Mouse (Mus musculus): Measurements from ENCODE around the gene Vdac2. TPM values are rescaled to one million over a fixed set of nuclear protein-coding genes. Genes with fewer than 3 reads are reported as not detected.
A peak's percentile ranks its signal among the peaks of the same experiment; 100 is the strongest.

Gene Vdac2
- polyA plus RNA-seq, 1 experiment from 2014 or later, result 301 TPM

- H3K4me1 ChIP-seq, result peaks cover 77% of the 10 kb centered on the region
- H3K4me3 ChIP-seq, result no peak overlapping the region
- H3K27me3 ChIP-seq (ENCODE audit: low read depth, poor library complexity, severe bottlenecking), result peaks cover 27% of the 10 kb centered on the region
- peak; percentile 38 for DNase-seq (ENCODE audit: low spot score)
- no peaks in the 10 kb centered on the region for H3K9me3 ChIP-seq (replicated peaks)
- 85% methylated on average over 13 of the region's 13 CpGs for WGBS
- H3K27ac ChIP-seq, result peak overlapping the region; percentile 59; the same call in 1 of the 2 replicates
- H3K36me3 ChIP-seq, result peaks cover 23% of the 10 kb centered on the region
These were observed 24.7 kb downstream of the Vdac2 start for GRCm38 (mm10) chr14:21849524-21850418.

GRCm38 (mm10) chr14:21850419-21851127 is 25.5 kb downstream of the Vdac2 start:
- Histone ChIP-seq H3K9me3 (replicated peaks) (no peaks in the 10 kb centered on the region), H3K27me3 (ENCODE audit: low read depth, poor library complexity, severe bottlenecking) (peaks cover 35% of the 10 kb centered on the region), H3K27ac (peak overlapping the region; percentile 59), H3K4me3 (peak overlapping the region; percentile 13; the same call in 1 of the 2 replicates), H3K4me1 (peaks cover 85% of the 10 kb centered on the region), H3K36me3 (peaks cover 15% of the 10 kb centered on the region)
- WGBS, result 57% methylated on average over 24 of the region's 24 CpGs
- DNase-seq (ENCODE audit: low spot score), result peak; percentile 57

- peak overlapping the region; percentile 65 for H3K27ac ChIP-seq
- H3K4me3 ChIP-seq, result no peak overlapping the region
- peaks cover 93% of the 10 kb centered on the region for H3K4me1 ChIP-seq
- peak; percentile 29 for DNase-seq (ENCODE audit: low spot score)
- WGBS, result 87% methylated on average over 16 of the region's 16 CpGs
- peaks cover 50% of the 10 kb centered on the region for H3K27me3 ChIP-seq (ENCODE audit: low read depth, poor library complexity, severe bottlenecking)
- H3K9me3 ChIP-seq (replicated peaks), result no peaks in the 10 kb centered on the region
- no peaks in the 10 kb centered on the region for H3K36me3 ChIP-seq
These were observed 27.2 kb downstream of the Vdac2 start for GRCm38 (mm10) chr14:21851996-21852791.

- Histone ChIP-seq H3K4me1 (peaks cover 90% of the 10 kb centered on the region), H3K36me3 (no peaks in the 10 kb centered on the region), H3K27ac (peak overlapping the region; percentile 81), H3K9me3 (replicated peaks) (no peaks in the 10 kb centered on the region), H3K4me3 (peak overlapping the region; percentile 32), H3K27me3 (ENCODE audit: low read depth, poor library complexity, severe bottlenecking) (peaks cover 56% of the 10 kb centered on the region)
- DNase-seq (ENCODE audit: low spot score), result peak; percentile 87
- WGBS, result 10% methylated on average over 17 of the region's 17 CpGs
These were observed 28.5 kb downstream of the Vdac2 start for GRCm38 (mm10) chr14:21853456-21854109.

GRCm38 (mm10) chr14:21854271-21854670 is 29.2 kb downstream of the Vdac2 start:
- H3K4me1 ChIP-seq, result peaks cover 84% of the 10 kb centered on the region
- no peak overlapping the region for H3K4me3 ChIP-seq
- peaks cover 55% of the 10 kb centered on the region for H3K27me3 ChIP-seq (ENCODE audit: low read depth, poor library complexity, severe bottlenecking)
- no peaks in the 10 kb centered on the region for H3K9me3 ChIP-seq (replicated peaks)
- WGBS, result 85% methylated on average over 9 of the region's 9 CpGs
- DNase-seq (ENCODE audit: low spot score), result no peak
- H3K27ac ChIP-seq, result peak overlapping the region; percentile 81
- no peaks in the 10 kb centered on the region for H3K36me3 ChIP-seq

- H3K4me1 ChIP-seq, result peaks cover 67% of the 10 kb centered on the region
These were observed 30.9 kb downstream of the Vdac2 start for GRCm38 (mm10) chr14:21855961-21856360.

GRCm38 (mm10) chr14:21856886-21857285 is 31.8 kb downstream of the Vdac2 start:
- 86% methylated on average over 14 of the region's 14 CpGs for WGBS
- Histone ChIP-seq H3K27ac (peak overlapping the region; percentile 39; the same call in 1 of the 2 replicates), H3K27me3 (ENCODE audit: low read depth, poor library complexity, severe bottlenecking) (peaks cover 43% of the 10 kb centered on the region), H3K4me3 (no peak overlapping the region), H3K4me1 (peaks cover 58% of the 10 kb centered on the region), H3K36me3 (no peaks in the 10 kb centered on the region), H3K9me3 (replicated peaks) (no peaks in the 10 kb centered on the region)
- DNase-seq (ENCODE audit: low spot score), result peak; percentile 29

More at GRCm38 (mm10) chr14:21855961-21856360, 30.9 kb downstream of the Vdac2 start:
- H3K36me3 ChIP-seq, result no peaks in the 10 kb centered on the region
- no peaks in the 10 kb centered on the region for H3K9me3 ChIP-seq (replicated peaks)
- H3K27ac ChIP-seq, result peak overlapping the region; percentile 62
- WGBS, result 17% methylated on average over 3 of the region's 3 CpGs
- peaks cover 45% of the 10 kb centered on the region for H3K27me3 ChIP-seq (ENCODE audit: low read depth, poor library complexity, severe bottlenecking)
- no peak overlapping the region for H3K4me3 ChIP-seq
- peak; percentile 29 for DNase-seq (ENCODE audit: low spot score)

GRCm38 (mm10) chr14:21866291-21866690 is 41.3 kb downstream of the Vdac2 start:
- peak overlapping the region; percentile 67 for H3K27ac ChIP-seq
- DNase-seq (ENCODE audit: low spot score), result peak; percentile 83

GRCm38 (mm10) chr14:21866816-21867215 is 41.8 kb downstream of the Vdac2 start:
- peak; percentile 69 for DNase-seq (ENCODE audit: low spot score)
- Histone ChIP-seq H3K4me3 (no peak overlapping the region), H3K27me3 (ENCODE audit: low read depth, poor library complexity, severe bottlenecking) (peaks cover 27% of the 10 kb centered on the region), H3K4me1 (peaks cover 28% of the 10 kb centered on the region), H3K27ac (peak overlapping the region; percentile 63), H3K9me3 (replicated peaks) (no peaks in the 10 kb centered on the region), H3K36me3 (no peaks in the 10 kb centered on the region)
- 56% methylated on average over 7 of the region's 7 CpGs for WGBS

More at GRCm38 (mm10) chr14:21866291-21866690, 41.3 kb downstream of the Vdac2 start:
- peaks cover 27% of the 10 kb centered on the region for H3K27me3 ChIP-seq (ENCODE audit: low read depth, poor library complexity, severe bottlenecking)
- peaks cover 28% of the 10 kb centered on the region for H3K4me1 ChIP-seq
- H3K36me3 ChIP-seq, result no peaks in the 10 kb centered on the region
- WGBS, result 16% methylated on average over 7 of the region's 7 CpGs
- no peak overlapping the region for H3K4me3 ChIP-seq
- H3K9me3 ChIP-seq (replicated peaks), result no peaks in the 10 kb centered on the region

GRCm38 (mm10) chr14:21890430-21890829 is 65.4 kb downstream of the Vdac2 start:
- WGBS, result 68% methylated on average over 2 of the region's 2 CpGs
- Histone ChIP-seq H3K9me3 (replicated peaks) (no peaks in the 10 kb centered on the region), H3K36me3 (no peaks in the 10 kb centered on the region), H3K27ac (peak overlapping the region; percentile 12; the same call in 1 of the 2 replicates), H3K4me1 (peaks cover 29% of the 10 kb centered on the region), H3K4me3 (no peak overlapping the region), H3K27me3 (ENCODE audit: low read depth, poor library complexity, severe bottlenecking) (peaks cover 23% of the 10 kb centered on the region)
- DNase-seq (ENCODE audit: low spot score), result peak; percentile 28

- Histone ChIP-seq H3K27me3 (ENCODE audit: low read depth, poor library complexity, severe bottlenecking) (peaks cover 23% of the 10 kb centered on the region), H3K4me1 (peaks cover 29% of the 10 kb centered on the region), H3K36me3 (no peaks in the 10 kb centered on the region), H3K4me3 (peak overlapping the region; percentile 25), H3K27ac (peak overlapping the region; percentile 79), H3K9me3 (replicated peaks) (no peaks in the 10 kb centered on the region)
- peak; percentile 85 for DNase-seq (ENCODE audit: low spot score)
- WGBS, result 1% methylated on average over 15 of the region's 15 CpGs
These were observed 66.7 kb downstream of the Vdac2 start for GRCm38 (mm10) chr14:21891581-21892340.
